Mouse (Mus musculus) lung, postnatal 14 days (tissue): ENCODE measurements around the gene Ube3b.

Source experiments
- DNase-seq: peaks from one replicate; pipeline ENCODE4 v3.0.0; 2021

Gene Ube3b

DNA sequence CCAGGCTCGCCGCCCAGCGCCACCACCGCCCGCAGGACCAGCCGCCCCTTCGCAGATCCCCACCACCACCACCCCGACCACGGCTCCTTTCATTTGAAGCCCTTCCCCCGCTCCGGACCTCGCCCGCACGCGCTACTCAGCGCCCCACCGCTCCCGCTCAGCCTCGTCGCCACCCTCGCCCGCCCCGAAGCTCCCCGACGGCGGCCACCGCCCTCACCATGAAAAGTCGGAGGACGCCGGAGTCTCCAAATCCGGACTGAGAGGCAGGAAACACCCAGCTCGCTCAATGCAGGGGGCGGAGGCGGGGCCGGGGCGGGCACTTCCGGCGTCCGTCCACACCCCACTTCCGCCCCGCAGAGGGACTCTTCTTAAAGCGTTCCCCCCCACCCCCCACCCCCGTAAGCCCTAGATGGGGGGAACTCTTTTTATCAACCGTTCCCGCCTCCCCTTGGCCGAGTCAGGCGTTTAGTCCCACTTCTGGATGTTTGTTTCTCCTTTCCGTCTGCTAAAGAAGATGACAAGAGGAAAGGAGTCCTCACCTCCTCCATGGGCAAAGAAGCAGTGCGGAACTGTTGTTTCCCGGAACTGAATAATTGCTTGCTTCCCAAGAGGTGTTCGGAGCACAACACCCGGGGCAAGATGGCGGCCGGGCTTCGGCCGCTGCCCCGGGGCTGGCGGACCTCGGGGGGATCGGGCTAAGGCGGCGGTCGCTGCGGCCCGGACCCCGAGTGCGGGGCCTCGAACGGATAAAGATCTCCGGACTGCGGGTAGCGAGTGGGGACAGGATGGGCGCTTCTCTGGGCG, at the start of gene Ube3b, which contains the start of gene Kctd10:
Gene Ube3b (plus strand): TSS at position 399 of the 804 bp plus-strand sequence.
Gene Kctd10 (minus strand): TSS at position 300 of the 804 bp plus-strand sequence.
- peak; percentile 89 for DNase-seq

GRCm38 (mm10) chr5:114342996-114343395, 37.4 kb upstream of the Ube3b start:
- no peak for DNase-seq

- no peak for DNase-seq
These were observed 36.8 kb upstream of the Ube3b start for GRCm38 (mm10) chr5:114343612-114344011.

GRCm38 (mm10) chr5:114345538-114345937, 34.9 kb upstream of the Ube3b start:
- DNase-seq: no peak

DNA sequence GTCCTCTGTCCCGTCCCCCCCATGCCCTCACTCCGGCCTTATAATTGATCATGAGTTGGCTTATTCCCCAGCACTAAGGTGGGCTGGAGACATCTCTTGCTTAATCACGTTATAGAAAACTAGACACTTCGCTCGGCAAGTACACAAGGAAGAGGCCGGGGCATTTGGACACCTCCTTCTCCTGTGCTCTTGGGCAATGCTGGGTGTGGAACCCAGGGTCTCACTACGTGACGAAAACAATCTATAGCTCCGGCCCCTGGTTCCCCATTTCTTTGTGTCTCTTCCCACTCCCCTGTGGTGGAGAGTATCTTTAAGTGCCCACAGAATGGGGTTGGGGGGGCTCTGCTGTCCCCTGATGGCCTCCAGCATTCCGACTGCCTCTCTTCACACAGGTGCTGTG, 33.4 kb upstream of the Ube3b start:
- DNase-seq: no peak

GRCm38 (mm10) chr5:114351490-114351889, 28.9 kb upstream of the Ube3b start:
- DNase-seq: no peak

DNA sequence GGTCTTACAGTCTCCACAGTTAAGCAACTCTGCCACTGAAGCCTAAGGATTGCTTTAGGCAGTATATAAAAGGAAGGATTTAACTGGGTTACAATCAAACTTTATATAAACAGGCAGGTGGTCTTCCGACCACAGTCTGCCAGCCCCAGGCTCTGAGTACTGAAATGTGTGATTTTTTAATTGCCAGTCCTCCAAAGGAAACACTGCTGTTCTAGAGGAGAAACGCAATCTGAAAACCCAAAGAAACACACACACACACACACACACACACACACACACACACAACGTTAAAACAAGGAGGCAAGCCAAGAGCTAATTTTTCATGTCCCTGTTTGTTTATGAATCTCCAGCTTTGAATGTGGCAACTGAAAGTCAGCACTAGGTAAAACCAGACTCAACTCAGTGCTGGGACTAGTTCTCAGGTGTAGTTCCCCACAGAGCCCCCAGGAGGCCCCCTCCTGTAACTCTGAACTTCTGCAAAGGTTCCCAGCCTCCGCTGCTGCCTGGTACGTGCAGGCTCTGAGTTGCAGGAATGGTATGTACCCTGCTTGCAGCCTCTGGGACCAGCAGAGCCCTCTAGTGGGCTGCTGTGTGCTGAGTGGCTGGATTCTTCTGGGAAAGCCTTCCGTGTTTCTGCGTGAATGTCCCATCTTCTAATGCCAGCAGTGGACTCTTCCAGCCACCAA, 24.0 kb upstream of the Ube3b start:
- peak; percentile 91 for DNase-seq

- peak; percentile 36 for DNase-seq
These were observed 23.3 kb upstream of the Ube3b start for GRCm38 (mm10) chr5:114356936-114357751.

DNA sequence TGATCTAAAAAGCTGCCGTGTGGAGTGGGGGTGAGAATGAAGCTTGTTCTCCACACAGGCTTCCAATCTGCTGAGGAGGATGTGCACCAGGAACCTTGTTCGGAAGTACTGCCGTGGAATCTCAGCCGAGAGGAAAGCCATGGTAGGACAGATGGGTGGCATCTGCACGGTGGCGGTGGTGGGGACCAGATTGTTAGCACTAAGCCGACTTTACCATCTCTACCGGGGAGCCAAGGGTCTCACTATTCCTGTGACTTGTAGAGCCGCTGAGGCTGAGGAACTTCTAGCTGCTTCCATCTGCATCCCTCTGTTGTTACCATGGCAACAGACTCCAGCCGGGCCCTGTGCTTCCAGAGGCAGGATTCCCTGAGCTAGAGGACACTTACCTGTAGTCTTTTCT, 21.6 kb upstream of the Ube3b start:
- no peak for DNase-seq

DNA sequence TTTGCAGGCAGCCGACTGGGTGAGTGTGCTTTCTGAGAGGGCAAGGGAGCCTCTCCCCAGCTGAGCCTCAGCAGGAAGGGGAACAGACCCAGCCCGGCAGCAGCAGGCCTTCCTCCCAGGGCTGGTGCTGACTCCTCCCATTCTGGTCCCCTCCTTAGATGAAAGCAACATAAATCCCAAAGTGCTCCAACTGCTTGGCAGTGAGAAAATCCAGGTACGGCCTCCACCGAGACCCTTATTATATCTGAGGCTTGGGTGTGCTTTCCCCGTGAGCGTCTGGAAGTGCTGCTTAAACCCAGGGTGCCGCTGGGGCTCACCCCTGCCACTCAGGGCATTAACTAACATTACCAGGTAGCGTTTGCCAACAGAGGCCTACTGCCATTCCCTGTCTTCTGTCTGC, 20.8 kb upstream of the Ube3b start:
- no peak for DNase-seq

GRCm38 (mm10) chr5:114360968-114361367, 19.4 kb upstream of the Ube3b start:
- DNase-seq: no peak

DNA sequence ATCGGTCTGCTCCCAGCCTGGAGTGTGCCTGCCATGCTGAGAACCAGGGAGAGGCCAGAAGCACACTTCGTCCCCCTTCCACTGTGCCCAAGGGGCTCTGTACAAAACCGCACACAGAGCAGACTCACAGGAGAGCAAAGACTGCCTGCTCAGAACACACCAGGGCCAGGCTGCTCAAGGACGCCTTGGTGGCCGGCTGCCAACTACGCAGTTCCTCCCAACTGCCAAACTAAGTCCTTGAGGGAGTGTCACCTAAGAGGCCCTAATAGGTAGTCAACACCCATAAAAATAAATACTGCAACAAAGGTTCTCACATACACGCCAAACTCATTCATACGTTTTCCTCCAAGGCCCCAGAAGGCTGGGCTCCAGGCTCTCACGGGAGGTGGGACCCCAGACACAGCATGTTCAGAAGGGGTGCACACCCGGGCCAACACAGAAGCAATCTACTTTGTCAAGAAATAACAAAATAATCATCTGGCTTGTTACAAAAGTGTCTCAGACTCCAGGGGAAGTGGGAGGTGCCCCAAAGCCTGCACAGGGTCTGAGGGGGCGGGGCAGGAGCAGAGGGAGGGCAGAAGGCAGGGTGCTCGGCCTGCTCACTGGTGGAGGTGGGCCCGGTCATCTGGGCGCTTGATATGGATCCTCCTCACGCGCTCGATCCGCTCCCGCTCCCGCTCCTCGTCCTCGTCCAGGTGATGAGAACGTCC, 15.2 kb upstream of the Ube3b start:
- DNase-seq: peak; percentile 81

DNA sequence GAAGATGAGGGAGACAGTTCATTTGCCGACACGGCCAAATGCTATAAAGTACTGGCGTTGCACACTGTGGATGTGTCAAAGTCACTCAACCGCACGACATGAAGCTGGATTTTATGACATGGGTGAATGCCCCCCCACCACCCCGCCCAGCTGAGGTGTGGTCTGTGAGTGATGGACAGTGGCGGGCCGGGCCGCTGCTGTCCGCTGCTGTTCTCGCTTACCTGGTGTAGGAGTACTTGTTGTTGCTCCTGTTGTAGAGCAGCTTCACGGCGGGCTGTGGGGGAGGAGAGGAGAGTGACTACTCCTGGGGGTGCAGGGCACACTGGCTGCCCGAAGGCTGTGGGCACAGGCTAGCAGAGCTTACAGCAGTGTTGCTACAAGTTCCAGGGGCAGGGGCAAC, 12.3 kb upstream of the Ube3b start:
- no peak for DNase-seq

- DNase-seq: no peak
These were observed 11.5 kb upstream of the Ube3b start for GRCm38 (mm10) chr5:114368803-114369496.

DNA sequence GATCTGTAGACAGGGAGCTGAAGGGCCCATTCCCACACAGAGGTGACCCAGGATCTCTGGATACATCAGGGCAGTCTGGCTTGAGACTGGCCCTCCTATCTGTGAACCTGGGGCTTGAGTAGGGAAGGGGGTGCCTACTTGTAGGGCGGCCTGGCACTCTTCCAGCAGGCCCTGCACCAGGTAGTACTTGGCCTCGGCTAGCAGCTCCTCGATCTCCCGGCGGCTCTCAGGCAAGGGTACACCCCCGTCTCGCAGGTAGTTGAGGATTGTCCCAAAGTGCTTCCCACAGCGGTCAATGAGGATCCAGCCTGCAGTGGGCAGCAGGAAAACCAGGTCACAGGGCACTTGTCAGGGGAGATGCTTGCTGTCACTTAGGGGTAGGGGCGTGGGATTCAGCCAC, 10.5 kb upstream of the Ube3b start:
- DNase-seq: peak; percentile 53

- DNase-seq: peak; percentile 86
These were observed 10.0 kb upstream of the Ube3b start for GRCm38 (mm10) chr5:114370371-114370776.

DNA sequence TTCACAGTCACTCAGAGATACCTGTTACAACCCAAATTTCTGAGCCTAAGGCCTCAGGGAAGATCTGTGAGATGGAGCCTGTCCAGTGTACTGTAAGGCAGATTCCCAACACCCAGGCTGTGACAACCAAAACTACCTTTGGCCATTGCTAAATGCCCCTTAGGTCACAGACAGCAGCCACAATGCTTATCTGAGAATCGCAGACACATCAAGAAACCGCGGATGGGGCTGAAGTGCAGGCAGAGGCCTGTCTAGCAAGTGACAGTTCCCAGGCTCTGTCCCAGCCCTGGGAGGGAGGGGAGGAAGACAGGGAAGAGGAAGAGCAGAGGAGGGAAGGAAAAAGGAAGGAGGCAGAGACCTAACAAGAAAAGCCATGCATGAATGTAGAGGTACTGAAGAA, 9.1 kb upstream of the Ube3b start:
- no peak for DNase-seq

GRCm38 (mm10) chr5:114371731-114372473, 8.5 kb upstream of the Ube3b start:
- no peak for DNase-seq

- DNase-seq: peak; percentile 59
These were observed 7.8 kb upstream of the Ube3b start for GRCm38 (mm10) chr5:114372565-114372964.

DNA sequence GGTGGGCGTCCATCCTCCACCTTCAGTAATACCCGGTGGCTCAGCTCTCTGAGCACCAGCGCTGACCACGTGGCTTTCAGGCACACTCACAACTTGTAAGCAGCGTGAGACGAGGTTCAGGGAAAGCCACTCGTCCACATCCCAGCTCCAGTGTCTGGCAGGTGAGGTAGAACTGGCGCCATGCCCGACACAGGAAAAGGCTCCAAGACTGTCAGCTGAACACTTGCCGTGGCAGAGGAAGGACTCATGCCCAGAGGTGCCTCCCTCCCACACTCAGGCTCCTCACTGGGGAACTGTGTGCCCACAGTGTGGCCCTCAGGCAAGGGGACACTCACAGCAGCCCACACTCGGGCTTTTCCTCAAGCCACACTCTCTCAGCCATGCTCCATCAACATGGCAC, 7.2 kb upstream of the Ube3b start:
- DNase-seq: peak; percentile 80

DNA sequence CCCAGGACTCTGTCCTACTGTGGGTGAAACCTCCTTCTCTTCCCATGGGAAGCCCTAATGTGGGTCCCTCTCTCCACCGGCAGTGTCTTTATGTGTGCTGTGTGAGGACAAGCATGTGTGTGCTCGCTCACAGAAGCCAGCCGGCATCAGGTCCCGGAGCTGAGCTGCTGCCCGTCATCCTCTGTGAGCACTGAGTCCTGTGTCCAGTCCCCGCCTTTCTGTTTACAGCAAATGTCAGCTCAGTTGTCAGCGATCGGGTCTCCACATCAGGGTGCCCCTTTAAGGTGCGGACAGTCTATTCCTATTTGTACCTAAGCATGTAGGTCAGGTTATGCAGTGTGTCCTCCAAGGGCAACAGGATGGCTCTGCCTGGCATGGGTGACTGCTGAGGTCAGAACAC, 6.8 kb upstream of the Ube3b start:
- no peak for DNase-seq
